Mouse (Mus musculus) myocyte (in vitro differentiated cells): ENCODE measurements around the gene Osm. TPM values are rescaled to one million over a fixed set of nuclear protein-coding genes. Genes with fewer than 3 reads are reported as not detected.

Source experiments
- H3K27me3 ChIP-seq: one replicate; pipeline ENCODE4 v1.6.1; 2011; ENCODE audit not compliant: control insufficient read depth, insufficient read depth, insufficient read length
- H3K36me3 ChIP-seq: one replicate; pipeline ENCODE4 v1.6.1; 2011; ENCODE audit not compliant: control insufficient read depth, insufficient read depth
- H3K4me2 ChIP-seq: one replicate; pipeline ENCODE4 v1.6.1; 2011; ENCODE audit warnings: low read depth, control low read depth
- H3K4me3 ChIP-seq: one replicate; pipeline ENCODE4 v1.5.1; 2011; ENCODE audit warnings: mild to moderate bottlenecking, control low read depth, moderate library complexity
- H3K79me2 ChIP-seq: one replicate; pipeline ENCODE4 v1.6.1; 2011; ENCODE audit not compliant: control insufficient read depth, insufficient read depth
- H3ac ChIP-seq: one replicate; pipeline ENCODE4 v1.6.1; 2011; ENCODE audit not compliant: control insufficient read depth, insufficient read length
- CEBPB ChIP-seq: IDR thresholded peaks from 2 replicates; pipeline ENCODE4 v1.6.1; 2011; ENCODE audit warnings: mild to moderate bottlenecking, moderate library complexity; ENCODE audit not compliant: poor library complexity, insufficient read depth, severe bottlenecking
- E2F4 ChIP-seq: IDR thresholded peaks from one replicate; pipeline ENCODE4 v1.6.1; 2011; ENCODE audit warnings: mild to moderate bottlenecking, control low read depth, moderate library complexity; ENCODE audit not compliant: insufficient read depth
- MAX ChIP-seq: IDR thresholded peaks from one replicate; pipeline ENCODE4 v1.6.1; 2011; ENCODE audit warnings: low read depth, mild to moderate bottlenecking, control low read depth
- MYOD1 ChIP-seq, 3 experiments: IDR thresholded peaks; one replicate each; pipeline ENCODE4 v1.6.1; 2011; ENCODE audit warnings: control low read depth in 2 of 3, low read depth in 2 of 3, mild to moderate bottlenecking in 2 of 3, moderate library complexity in 1 of 3; ENCODE audit not compliant: insufficient read length in 2 of 3, control insufficient read depth in 1 of 3
- MYOG ChIP-seq, 3 experiments: IDR thresholded peaks; one replicate each; pipeline ENCODE4 v1.6.1; 2011; ENCODE audit warnings: control low read depth in 2 of 3, low read depth in 2 of 3, mild to moderate bottlenecking in 2 of 3; ENCODE audit not compliant: insufficient read length in 2 of 3, control insufficient read depth in 1 of 3, insufficient read depth in 1 of 3
- POLR2A ChIP-seq: IDR thresholded peaks from one replicate; pipeline ENCODE4 v1.6.1; 2011; ENCODE audit warnings: low read depth, mild to moderate bottlenecking, control low read depth, moderate library complexity; ENCODE audit not compliant: insufficient read length
- POLR2AphosphoS2 ChIP-seq: IDR thresholded peaks from one replicate; pipeline ENCODE4 v1.6.1; 2011; ENCODE audit warnings: low read depth, control low read depth; ENCODE audit not compliant: insufficient read length
- REST ChIP-seq: IDR thresholded peaks from one replicate; pipeline ENCODE4 v1.6.1; 2011; ENCODE audit warnings: mild to moderate bottlenecking, control low read depth, moderate library complexity; ENCODE audit not compliant: insufficient read depth, insufficient read length
- SRF ChIP-seq: IDR thresholded peaks from one replicate; pipeline ENCODE4 v1.6.1; 2011; ENCODE audit warnings: low read depth; ENCODE audit not compliant: control insufficient read depth, insufficient read length
- TCF12 ChIP-seq: IDR thresholded peaks from one replicate; pipeline ENCODE4 v1.6.1; 2011; ENCODE audit warnings: mild to moderate bottlenecking, control low read depth; ENCODE audit not compliant: poor library complexity, insufficient read depth, severe bottlenecking
- TCF3 ChIP-seq: IDR thresholded peaks from one replicate; pipeline ENCODE4 v1.6.1; 2011; ENCODE audit warnings: low read depth, control low read depth; ENCODE audit not compliant: insufficient read length
- USF1 ChIP-seq: IDR thresholded peaks from one replicate; pipeline ENCODE4 v1.6.1; 2011; ENCODE audit warnings: low read depth, mild to moderate bottlenecking, control low read depth, moderate library complexity
- polyA plus RNA-seq: library from polyadenylated mRNA; unstranded; fragments of >200 nt; fragmentation: generic; extraction: Trizol; gene quantifications from one replicate; pipeline ENCODE4 v1.2.1, GENCODE M21; 2012; ENCODE audit warnings: missing spikeins

Gene Osm
- polyA plus RNA-seq, 1 experiment, result not detected

GRCm38 (mm10) chr11:4192757-4193156 lies 43.5 kb upstream of the Osm start:
- Histone ChIP-seq H3K36me3 (no peaks in the 10 kb centered on the region), H3K27me3 (no peaks in the 10 kb centered on the region), H3ac (no peak overlapping the region), H3K79me2 (no peaks in the 10 kb centered on the region), H3K4me2 (no peak overlapping the region), H3K4me3 (no peak overlapping the region)
- no peak for TF ChIP-seq SRF
- no peak for TF ChIP-seq POLR2A
- no peak for TF ChIP-seq TCF12
- no peak for TF ChIP-seq POLR2AphosphoS2
- TF ChIP-seq CEBPB, result no peak
- no peak for TF ChIP-seq E2F4
- TF ChIP-seq MAX, result no peak
- TF ChIP-seq USF1, result no peak
- TF ChIP-seq MYOD1 (IDR thresholded peaks at IDR 0.05; ENCODE audit: control insufficient read depth in 1 of 3, insufficient read length in 2 of 3, low read depth in 2 of 3), result no peak
- TF ChIP-seq TCF3, result no peak
- TF ChIP-seq MYOG (IDR thresholded peaks at IDR 0.05; ENCODE audit: control insufficient read depth in 1 of 3, insufficient read depth in 1 of 3, insufficient read length in 2 of 3, low read depth in 2 of 3), result no peak
- TF ChIP-seq REST, result no peak

GRCm38 (mm10) chr11:4193420-4193819 lies 42.8 kb upstream of the Osm start:
- H3K4me3 ChIP-seq, result no peak overlapping the region
- H3ac ChIP-seq, result no peak overlapping the region
- H3K27me3 ChIP-seq, result no peaks in the 10 kb centered on the region
- H3K36me3 ChIP-seq, result no peaks in the 10 kb centered on the region
- no peaks in the 10 kb centered on the region for H3K79me2 ChIP-seq
- H3K4me2 ChIP-seq, result no peak overlapping the region
- TF ChIP-seq TCF12, result no peak
- no peak for TF ChIP-seq TCF3
- no peak for TF ChIP-seq E2F4
- no peak for TF ChIP-seq POLR2AphosphoS2
- TF ChIP-seq POLR2A, result no peak
- no peak for TF ChIP-seq REST
- TF ChIP-seq MAX, result no peak
- no peak for TF ChIP-seq MYOG (IDR thresholded peaks at IDR 0.05; ENCODE audit: control insufficient read depth in 1 of 3, insufficient read depth in 1 of 3, insufficient read length in 2 of 3, low read depth in 2 of 3)
- TF ChIP-seq MYOD1 (IDR thresholded peaks at IDR 0.05; ENCODE audit: control insufficient read depth in 1 of 3, insufficient read length in 2 of 3, low read depth in 2 of 3), result no peak
- no peak for TF ChIP-seq SRF
- TF ChIP-seq USF1, result no peak
- no peak for TF ChIP-seq CEBPB

GRCm38 (mm10) chr11:4195597-4196031 lies 40.6 kb upstream of the Osm start:
- Histone ChIP-seq H3K79me2 (no peaks in the 10 kb centered on the region), H3K36me3 (no peaks in the 10 kb centered on the region), H3K27me3 (no peaks in the 10 kb centered on the region), H3K4me3 (no peak overlapping the region), H3K4me2 (no peak overlapping the region), H3ac (no peak overlapping the region)
- TF ChIP-seq POLR2AphosphoS2 (no peak), TCF12 (no peak), REST (no peak), MYOD1 (IDR thresholded peaks at IDR 0.05; ENCODE audit: control insufficient read depth in 1 of 3, insufficient read length in 2 of 3, low read depth in 2 of 3) (no peak), CEBPB (no peak), MAX (no peak), SRF (no peak), E2F4 (no peak), POLR2A (no peak), TCF3 (no peak), USF1 (no peak), MYOG (IDR thresholded peaks at IDR 0.05; ENCODE audit: control insufficient read depth in 1 of 3, insufficient read depth in 1 of 3, insufficient read length in 2 of 3, low read depth in 2 of 3) (no peak)

- Histone ChIP-seq H3K36me3 (no peaks in the 10 kb centered on the region), H3K27me3 (no peaks in the 10 kb centered on the region), H3K4me2 (no peak overlapping the region), H3K4me3 (no peak overlapping the region), H3K79me2 (peaks cover 1% of the 10 kb centered on the region), H3ac (no peak overlapping the region)
- TF ChIP-seq MAX (no peak), SRF (no peak), POLR2AphosphoS2 (no peak), TCF12 (no peak), MYOD1 (IDR thresholded peaks at IDR 0.05; ENCODE audit: control insufficient read depth in 1 of 3, insufficient read length in 2 of 3, low read depth in 2 of 3) (no peak), POLR2A (no peak), TCF3 (no peak), REST (no peak), MYOG (IDR thresholded peaks at IDR 0.05; ENCODE audit: control insufficient read depth in 1 of 3, insufficient read depth in 1 of 3, insufficient read length in 2 of 3, low read depth in 2 of 3) (no peak), E2F4 (no peak), USF1 (no peak), CEBPB (no peak)
Measured at GRCm38 (mm10) chr11:4196636-4197035, 39.6 kb upstream of the Osm start.
